Mouse (Mus musculus) yolk sac, embryonic 10.5 days (tissue): ENCODE data around the gene Duoxa1.
"Not testable (repeated sequence)": the region's sequence is repeated elsewhere in the genome, so short reads cannot be mapped to it uniquely, and the experiment has no call there.

ENCODE experiments used
- DNase-seq: peaks from one replicate; pipeline ENCODE4 v3.0.0-alpha.2; 2017; ENCODE audit warnings: low spot score

Duoxa1 gene

DNA sequence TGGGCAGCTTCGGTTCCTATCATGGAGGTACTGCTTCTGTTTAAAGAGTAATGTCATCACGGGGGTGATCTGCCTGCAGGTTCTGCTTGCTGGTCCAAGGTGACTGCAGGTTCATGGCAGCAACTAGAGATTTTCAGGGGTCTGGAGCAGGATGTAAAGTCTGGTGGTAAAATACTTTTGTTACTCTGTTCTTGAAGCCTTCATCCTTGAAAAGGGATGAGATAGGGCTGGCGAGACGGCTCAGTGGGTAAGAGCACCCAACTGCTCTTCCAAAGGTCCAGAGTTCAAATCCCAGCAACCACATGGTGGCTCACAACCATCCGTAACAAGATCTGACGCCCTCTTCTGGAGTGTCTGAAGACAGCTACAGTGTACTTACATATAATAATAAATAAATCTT lies 16.8 kb upstream of the Duoxa1 start:
- DNase-seq, result not testable (repeated sequence)

DNA sequence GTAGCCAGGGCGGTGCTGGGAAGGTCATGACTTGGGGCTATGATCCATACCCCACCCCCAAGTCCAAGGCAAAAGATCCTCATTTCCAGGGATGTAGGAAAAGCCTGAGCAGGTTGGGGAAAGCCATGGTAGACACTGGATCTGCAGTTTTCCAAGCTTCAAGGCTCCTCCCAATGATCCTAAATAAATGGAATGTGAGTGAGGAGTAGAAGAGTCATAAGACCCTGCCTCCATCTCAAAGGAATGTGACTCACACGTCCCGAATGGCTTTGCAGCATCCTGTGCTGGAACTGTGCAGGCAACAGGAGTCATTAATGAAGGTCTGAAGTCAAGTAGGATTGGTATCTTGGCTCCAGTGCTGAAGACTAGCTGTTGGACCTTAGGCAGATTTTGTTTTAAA lies 14.5 kb upstream of the Duoxa1 start:
- no peak for DNase-seq

DNA sequence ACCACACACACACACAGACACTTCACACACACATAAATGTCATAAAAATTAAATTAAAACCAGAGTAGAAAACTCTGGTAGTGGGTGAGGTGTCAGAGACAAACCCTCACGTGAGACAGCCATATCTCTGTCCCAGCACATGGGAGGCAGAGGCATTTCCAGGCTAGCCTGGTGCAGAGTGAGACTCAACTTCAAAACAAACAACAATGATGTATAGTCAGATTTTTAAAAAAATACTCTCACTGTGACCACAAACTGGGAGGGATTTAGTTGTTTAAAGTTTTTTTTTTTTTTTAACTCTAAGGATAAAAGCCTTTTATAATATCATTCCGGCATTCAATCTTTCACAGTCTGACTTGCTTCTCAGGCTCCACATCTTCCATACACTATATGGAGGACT lies 11.8 kb upstream of the Duoxa1 start:
- no peak for DNase-seq

DNA sequence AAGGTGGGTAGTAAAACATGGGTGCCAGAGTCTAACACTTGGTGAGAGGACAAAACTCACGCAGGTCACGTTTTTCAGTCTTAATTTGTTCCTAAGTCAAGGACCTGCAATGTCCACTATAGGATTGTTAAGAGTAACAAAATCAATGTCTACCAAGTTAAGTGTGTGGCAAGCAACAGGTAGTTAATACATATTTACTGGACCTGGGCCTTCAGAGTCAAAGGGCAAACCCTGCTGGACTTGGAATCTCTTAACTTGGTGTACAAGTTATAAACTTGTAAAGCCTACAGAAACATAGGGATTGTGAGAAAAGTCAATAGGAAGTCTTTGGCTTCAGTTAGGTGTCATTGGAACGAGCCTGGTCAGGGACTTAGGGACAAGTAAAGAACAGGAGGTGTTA lies 11.1 kb upstream of the Duoxa1 start:
- DNase-seq, result no peak

DNA sequence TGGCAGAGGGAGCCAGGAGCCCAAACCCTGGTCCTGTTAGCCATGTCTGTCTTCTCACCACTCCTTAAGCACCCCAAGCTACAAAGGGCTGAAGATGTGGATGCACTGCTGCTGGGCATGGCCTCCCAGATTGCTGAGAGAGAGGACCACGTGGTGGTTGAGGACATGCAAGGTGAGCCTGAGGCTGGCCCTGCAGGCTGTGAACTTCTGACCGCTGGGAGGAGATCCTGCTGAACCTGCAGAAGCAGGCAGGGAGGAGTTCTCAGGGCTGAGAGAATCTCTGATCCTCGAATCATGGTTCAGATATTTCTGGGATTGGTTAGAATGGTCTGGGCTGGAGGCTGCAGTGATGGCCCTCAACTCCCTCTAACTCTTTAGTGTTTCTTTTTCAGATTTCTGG lies 10.4 kb upstream of the Duoxa1 start:
- peak; percentile 18 for DNase-seq

DNA sequence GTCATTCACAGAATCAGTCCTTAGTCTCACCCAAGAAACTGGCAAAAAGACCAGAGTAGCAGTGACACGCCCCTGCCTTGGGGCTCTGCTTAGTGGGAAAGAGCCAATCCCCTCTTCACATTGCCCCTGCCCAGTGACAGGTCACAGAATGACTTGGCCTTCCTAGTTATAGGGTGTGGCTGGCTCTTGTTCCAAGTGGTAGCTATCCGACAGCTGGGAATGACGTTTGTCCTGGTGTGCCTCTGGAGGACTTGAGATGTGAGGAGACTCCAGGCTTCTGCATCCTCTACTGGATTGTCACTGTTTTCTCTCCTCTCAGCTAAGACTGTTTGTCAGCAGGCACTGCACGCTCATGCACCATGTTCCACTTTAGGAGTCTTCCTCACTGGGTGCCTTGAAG lies 3.9 kb upstream of the Duoxa1 start:
- no peak for DNase-seq

DNA sequence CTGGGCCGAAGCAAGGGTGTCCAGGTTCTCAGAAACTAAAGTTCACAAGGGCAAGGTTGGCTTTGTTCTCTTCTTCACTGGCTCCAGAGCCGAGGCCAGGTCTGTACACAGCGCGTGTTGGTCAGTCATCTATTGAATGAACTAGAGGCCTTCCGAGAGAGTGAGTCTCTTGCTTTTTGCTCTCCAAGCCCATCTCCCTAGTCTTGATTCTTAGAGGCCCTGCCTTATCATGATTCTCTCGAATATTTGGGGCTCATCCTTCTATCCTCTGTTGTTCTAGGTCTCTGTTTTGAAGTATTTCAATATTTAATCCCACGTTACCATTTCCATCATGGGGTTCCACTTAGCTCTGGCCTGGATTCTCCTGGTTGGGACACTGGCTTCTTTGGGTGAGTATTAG lies 1.8 kb upstream of the Duoxa1 start, which contains the start of gene Duox1:
Gene Duox1, plus strand, starts transcription at position 301 of the 400 bp plus-strand sequence.
- no peak for DNase-seq

DNA sequence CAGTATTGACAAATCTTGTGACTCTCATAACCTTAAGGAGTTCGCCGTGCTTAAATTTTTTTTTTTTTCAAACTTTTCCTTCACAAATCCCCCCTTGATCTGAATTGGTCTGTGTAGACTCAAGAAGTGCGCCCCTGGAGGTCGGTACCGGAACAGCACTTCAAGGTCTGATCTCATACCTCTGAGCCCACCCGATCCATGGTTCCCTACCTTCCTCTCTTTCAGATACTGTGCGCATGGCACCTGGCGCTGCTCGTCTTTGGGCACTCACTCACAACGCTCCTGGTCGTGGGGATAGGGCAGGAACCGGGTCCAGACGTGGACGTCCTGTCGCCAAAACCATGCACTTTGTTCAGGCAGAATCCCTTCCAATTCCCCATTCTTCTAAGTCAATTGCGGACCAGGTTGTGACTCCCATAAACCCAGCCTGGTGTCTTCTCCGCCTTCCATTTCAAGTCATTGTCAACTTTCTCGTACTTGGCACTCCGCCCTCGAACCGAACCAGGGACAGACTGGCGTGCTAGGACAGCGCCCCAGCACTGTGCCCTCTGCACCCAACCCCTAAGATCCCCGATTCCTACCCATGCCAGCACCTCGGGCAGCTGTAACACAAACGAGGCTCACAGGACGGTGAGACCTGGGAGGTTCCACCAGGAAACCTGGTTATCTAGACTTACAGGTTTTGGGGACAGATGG lies 660 bp downstream of the Duoxa1 start:
- peak; percentile 36 for DNase-seq

DNA sequence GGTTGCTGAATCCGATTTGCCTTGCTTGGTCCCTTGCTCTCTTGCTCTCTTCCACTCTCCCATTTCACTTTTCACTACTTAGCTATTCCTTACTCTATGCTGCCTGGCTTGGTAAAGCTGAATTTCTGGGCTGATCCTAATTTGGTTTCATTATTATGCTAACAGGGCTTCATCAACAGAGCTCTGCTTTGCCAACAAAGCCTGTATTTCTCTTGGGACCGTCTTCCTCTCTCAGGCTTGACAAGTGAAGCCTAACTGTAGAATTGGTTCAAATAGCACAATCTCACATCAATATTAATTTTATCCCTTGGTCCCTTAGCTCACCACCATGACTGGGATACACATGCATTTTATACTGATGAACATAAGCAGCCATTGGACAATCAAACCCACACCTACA lies 2.0 kb downstream of the Duoxa1 start:
- no peak for DNase-seq

DNA sequence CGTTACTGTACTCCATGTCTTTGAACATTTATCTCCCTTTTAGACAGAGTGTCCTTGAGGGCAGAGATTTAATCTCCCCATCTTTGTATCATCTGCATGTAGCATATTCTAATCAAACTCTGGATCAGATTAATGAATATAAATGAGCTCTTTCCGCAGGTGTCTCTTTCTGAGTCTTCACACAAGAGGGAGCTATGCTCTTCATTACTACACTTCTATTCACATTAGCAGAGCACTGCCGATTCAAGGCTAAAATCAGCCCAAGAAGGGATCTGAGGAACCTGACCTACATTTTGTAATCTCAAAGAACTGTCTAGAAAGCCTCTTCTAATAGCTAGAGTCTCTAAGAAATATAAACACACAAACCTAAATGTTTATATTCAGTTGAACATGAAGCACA lies 3.9 kb downstream of the Duoxa1 start:
- no peak for DNase-seq

DNA sequence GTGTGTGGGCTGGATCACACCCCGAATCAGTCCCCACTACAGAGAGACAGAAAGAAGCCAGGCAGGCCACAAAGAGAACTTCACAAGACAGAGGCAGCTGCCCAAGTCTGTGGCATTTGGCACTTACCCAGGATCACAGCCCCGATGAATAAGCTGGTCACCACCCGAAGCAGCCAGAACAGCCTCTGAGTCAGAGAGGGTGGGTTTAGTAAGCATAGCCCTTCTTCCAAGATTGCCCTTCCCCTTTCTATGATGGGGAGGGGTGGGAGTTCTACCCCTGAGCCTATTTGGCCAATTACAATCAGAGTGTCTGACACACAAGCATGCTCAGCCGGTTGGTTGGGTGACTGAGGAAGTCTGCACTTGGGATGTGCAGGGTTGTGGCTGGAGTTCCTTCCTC lies 7.3 kb downstream of the Duoxa1 start:
- DNase-seq, result no peak

DNA sequence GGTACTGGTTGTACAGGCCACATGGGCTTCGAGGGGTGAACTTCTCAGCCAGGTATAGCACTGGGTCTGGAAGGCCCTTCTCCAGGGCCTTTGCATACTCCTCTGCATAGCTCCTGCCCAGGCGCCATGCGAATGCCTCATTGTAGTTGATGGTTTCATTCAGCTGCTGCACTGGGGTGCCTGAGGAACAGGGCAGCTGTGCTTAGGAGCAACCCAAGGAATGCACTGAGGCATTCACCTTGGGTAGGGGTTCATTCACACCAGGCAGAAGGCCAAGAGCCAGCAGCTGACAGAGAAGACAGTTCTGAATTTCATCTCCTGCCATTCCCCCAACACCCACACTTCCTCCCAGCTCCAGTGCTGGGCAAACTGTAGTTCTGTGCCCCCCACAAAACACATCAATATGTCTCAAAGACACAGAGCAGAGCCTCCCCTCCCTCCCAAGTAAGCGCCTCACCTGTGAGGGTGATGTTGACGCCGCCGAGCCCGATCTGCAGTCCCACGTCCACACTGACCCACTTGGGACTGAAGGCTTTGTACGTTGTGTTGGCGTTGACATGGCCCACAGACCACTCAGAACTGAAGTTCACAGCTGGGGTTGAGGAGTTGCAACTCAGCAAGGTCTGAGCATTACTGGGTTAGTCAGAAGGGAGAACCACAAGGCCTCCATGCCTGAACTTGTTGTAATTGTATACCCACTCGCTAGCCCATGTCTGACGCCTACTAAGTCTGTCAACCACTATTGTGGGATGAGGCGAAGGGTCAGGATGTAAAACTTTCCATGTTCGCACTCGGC lies 8.2 kb downstream of the Duoxa1 start:
- no peak for DNase-seq

DNA sequence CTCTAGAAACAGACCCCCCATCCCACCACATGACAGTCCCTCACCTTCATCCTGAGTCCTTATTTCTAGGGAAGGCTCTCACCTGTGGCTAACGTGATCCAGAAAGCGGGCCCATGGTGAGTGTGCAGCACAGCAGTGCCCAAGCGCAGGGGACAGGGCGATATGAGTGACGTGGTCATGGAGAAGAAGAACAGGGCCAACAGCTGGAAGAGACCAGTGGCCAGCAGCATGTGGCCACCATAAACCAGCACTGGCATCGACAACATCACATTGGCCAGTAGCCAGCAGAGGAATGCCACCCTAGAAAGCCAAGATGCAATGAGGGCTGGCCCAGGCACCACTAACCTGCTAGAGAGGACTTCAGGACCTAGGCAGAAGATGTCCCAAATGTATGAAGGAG lies 9.0 kb downstream of the Duoxa1 start:
- DNase-seq, result no peak

DNA sequence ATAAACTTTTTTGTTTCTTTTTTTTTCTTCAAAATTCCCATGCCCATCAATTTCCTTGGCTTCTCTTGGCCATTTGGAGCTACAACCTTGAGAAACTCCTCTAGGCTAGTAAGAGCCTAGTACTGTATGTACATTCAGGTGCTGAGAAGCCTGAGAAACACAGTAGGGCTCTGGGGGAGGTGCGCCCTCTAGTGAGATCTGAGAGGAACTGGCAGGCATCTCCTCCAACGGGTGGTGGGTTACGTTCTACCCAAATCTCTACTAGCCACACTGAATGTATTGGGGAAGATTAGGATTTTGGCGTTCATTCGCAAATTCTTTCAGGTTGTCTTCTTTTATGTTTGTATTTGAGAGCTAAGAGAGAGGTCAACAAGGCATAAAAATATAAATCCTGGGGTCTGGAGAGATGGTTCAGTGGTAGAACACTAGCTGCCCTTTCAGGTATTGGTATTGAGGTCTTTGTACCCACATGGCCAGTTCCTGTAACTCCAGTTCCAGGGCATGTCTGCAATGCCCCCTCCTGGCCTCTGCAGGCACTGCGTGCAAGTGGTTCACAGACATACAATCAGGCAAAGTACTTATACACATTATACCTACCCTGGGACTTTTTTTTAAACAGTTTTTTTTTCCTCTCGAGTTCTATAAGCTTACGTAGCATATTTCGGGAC lies 10.8 kb downstream of the Duoxa1 start:
- peak; percentile 44 for DNase-seq

DNA sequence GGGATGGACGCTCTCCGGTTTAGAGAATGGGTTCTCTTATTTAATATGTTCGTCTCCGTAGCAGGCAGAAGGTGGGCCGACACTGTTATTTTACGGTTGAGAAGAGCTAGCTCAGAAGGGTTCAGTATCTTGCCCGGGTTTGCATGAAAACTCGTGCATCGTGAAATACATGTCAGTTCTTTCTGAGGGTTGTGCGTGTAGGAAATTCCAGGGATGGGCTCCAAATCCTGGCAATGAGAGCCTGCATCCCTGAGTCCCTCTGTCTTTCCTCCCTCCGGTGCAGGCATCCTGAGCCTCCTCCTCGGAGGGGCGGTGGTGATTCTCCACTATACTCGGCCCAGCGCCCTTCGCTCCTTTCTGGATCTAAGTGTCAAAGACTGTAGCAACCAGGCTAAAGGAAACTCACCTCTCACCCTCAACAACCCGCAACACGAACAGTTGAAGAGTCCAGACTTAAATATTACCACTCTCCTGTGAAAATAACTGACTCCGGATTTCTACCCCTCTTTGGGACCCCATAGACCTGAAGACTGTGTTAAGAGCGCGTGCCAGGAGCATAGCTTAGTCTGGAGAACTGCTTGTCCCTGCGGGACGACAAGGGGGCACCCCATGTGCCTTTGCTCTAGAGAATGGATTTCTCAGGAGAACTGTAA lies 11.5 kb downstream of the Duoxa1 start:
- no peak for DNase-seq

DNA sequence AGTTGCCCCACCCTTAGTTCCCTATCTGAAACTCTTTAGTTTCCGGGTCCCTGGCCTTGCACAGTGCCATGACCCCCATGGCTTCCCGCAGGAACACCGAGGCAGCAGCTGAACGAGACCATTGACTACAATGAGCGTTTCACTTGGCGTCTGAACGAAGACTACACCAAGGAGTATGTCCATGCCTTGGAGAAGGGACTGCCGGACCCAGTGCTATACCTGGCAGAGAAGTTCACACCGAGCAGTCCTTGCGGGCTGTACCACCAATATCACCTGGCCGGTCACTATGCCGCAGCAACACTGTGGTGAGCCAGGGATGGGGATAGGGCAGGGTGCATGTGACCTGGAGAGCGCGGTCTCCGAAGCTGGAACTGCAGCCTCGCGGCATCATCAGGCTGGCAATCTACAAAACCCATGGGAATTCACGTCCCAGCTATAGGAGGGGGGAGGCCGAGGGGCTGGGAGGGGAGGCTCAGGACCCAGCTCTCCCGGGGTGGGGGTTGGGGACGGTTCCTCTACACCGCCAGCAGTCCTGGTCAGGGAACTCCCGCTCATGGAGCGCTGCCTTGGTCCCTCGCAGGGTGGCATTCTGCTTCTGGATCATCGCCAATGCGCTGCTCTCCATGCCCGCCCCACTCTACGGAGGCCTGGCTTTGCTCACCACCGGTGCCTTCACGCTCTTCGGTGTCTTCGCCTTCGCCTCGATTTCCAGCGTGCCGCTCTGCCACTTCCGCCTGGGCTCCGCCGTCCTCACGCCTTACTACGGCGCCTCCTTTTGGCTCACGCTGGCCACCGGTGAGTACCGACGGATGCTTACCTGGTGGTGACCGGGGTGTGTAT lies 12.2 kb downstream of the Duoxa1 start:
- DNase-seq, result no peak

DNA sequence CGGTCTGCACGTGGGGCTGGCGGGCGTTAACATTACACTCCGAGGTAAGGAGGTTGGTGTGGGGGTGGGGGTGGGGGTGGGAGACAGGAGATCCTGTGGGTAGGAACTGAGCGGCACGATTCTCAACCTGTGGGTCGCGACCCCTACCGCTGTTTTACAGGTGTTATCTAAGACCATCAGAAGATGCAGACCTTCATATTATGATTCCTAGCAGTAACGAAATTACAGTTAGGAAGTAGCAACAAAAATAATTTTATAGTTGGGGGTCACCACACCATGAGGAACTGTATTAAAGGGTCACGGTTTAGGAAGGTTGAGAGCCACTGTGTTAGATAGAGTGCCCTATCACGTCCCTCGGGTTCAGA lies 12.9 kb downstream of the Duoxa1 start:
- no peak for DNase-seq

DNA sequence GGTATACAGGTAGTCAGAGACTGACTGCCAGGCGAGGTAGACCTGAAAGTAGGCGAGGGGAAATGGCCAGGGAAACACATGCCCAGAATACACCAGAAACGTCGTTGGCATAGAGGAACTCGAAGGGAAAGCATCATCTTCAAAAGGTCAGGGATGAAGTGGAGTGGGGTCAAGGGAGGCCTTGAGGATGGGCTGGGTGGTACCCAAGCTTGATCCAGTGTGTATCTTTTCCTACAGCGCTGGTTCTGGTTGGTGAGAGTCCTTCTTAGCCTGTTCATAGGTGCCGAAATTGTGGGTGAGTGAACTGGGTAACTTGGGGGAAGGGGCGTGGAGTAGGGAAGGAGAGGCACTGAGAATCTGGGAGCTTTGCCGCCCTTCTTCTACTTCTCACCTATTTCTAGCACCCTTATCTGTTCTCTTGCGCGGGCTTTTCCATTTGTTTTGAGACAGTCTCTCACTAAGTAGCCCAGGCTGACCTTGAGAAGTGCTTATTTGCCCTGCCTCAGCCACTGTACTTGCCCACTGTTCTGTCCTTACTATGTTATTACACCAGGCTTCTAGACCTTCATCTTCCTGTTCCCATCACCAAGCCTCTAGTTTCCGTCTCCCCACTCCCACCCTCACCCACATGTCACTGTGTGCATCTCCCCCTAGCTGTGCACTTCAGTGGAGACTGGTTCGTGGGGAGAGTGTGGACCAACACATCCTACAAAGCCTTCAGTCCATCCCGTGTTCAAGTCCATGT lies 13.4 kb downstream of the Duoxa1 start:
- no peak for DNase-seq

DNA sequence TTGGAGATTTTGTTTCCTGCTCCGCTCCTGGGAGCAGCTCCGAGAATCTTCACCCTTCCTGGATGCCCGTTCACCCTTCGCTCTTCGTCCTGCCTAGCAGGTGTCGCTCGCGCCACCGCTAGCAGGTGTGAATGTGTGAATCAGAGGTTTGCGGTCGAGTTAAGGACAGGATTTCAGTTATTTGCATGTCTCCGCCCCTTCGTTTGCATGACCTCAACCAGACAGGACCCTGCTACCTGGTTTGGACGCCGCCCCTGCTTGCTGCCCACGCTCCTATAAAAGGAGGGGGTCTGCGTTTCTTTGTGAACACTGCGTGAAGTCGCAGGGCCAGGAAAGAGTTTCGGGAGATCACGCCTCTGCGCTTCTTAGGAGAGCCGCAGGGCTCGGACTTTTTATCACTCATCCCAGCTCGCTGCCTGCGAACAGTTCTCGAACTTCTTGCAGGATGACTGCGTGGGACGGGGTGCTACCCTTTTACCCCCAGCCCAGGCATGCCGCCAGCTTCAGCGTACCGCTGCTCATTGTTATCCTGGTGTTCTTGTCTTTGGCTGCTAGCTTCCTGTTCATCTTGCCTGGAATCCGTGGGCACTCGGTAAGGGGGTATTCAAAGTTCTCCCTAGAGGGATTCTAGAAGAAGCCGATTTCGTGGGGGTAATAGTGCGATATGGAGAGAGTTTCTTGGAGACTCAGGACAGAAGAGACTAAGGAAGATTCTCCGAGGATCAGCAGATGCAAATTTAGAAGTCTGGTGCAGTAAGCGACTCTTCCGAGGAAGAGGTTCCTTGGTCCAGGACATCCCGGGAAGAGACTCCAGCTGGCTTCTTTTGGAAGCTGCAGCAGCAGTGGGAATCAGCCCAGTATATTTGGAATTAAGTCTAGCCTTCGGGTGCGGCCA lies 14.7 kb downstream of the Duoxa1 start, which contains the start of gene Duoxa2:
Gene Duoxa2, plus strand, starts transcription at position 305 of the 895 bp plus-strand sequence.
- peak; percentile 38 for DNase-seq

DNA sequence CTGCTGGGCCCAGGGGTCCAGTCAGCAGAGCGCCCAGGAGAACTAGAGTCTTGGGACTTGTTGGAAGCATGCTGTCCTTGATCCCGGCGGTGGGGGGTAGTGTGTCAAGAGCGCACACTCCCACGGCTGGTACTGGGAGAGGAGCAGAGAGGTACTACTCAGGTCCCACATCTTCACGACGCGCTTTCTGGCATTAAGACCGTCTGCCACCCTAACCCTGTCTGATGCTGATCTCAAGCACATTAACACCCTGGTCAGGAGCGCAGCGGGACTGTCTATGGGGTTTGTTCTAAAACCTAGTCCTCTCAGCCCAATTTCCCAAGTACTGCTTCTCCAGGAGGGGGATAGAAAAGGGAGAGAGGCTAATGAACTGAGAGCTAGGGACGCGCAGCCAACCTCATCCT lies 15.4 kb downstream of the Duoxa1 start, which contains the start of gene Duox2:
Gene Duox2, minus strand, starts transcription at position 354 of the 404 bp plus-strand sequence.
- no peak for DNase-seq
